Mouse (Mus musculus) liver, adult 10 weeks (tissue): ENCODE results near the gene Sars2. TPM values are rescaled to one million over a fixed set of nuclear protein-coding genes. Genes with fewer than 3 reads are reported as not detected.

ENCODE experiments used
- polyA plus RNA-seq: library from polyadenylated mRNA; stranded (reverse); fragments of 350-450 nt; fragmentation: Illumina TruSeq; extraction: RNeasy Lipid Tissue Mini Kit (QIAGEN cat#74804); gene quantifications from one replicate; pipeline ENCODE4 v1.2.3, GENCODE M21; 2014; ENCODE audit warnings: low read depth, low replicate concordance

Gene Sars2
- polyA plus RNA-seq = 0.34 TPM

DNA sequence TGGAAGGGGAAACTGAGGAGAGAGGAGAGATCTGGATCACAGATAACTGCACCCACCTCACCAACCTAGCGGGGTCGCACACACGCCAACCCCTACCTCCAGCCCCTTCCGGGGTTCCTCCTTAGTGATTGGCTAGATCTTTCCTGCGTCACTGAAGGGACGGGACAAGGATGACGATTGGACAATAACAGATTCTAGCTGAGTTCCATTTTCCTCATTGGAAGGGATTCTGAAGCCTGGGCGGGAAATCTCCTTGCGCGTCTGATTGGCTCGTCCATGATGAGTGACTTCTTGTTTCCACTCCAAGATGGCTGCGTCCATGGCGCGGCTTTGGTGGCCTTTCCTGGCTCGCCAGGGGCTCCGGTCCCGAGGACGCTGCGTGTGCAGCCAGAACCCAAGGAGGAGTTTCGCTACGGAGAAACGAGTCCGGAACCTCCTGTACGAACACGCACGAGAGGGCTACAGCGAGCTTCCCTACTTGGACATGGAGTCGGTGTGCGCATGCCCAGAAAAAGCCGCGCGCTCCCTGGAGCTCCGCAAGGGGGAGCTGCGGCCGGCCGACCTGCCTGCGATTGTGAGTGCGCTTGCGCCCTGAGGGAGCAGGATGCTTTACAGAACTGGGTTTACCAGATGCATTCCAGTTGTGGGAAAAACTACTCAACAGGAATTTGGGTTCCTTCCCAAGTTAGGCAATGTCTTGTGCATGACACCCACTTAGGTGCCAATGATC is at the start of gene Sars2, which contains the start of gene Mrps12:
TSS of gene Sars2 (plus strand) at position 284 of the 730 bp plus-strand sequence.
TSS of gene Mrps12 (minus strand) at position 112 of the 730 bp plus-strand sequence.

GRCm38 (mm10) chr7:28692545-28693320 is 49.1 kb upstream of the Sars2 start, which contains the start of gene Fbxo27:
Fbxo27 (plus strand) TSS chr7:28692849.

DNA sequence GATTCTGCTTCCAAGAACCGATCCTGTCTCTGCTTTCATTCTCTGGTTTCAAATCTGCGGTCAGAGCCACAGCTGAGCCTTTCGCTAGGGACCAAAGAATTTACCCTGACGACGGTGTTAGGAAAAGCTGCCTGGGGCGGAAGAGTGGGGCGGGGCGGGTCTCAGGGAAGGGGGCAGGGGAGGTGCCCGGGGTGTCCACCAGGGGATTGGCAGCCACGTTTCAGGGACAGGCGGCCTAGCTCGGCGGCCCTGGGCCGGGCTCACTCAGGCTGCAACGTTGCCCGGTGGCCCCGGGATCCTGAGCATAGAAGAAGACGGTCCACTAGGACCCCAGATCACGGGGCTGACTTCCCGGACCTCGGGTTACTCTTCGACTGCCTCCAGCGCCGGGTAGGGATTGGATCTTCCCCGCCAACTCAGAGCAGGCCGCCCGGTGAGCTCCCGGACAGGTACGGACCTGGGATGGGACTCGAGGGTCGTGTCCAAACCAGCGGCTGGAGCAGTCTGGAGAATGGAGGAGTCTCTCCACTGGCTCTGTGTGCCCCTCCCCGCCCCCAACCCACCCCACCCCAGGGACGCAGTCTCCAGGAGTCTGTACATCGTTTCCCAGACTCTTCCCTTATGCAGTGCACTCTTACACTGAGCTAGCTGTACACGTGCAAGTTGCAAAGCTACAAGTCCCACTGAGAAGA is 25.1 kb upstream of the Sars2 start, which contains the start of gene Fbxo17:
TSS of gene Fbxo17 (plus strand) at position 215 of the 692 bp plus-strand sequence.

DNA sequence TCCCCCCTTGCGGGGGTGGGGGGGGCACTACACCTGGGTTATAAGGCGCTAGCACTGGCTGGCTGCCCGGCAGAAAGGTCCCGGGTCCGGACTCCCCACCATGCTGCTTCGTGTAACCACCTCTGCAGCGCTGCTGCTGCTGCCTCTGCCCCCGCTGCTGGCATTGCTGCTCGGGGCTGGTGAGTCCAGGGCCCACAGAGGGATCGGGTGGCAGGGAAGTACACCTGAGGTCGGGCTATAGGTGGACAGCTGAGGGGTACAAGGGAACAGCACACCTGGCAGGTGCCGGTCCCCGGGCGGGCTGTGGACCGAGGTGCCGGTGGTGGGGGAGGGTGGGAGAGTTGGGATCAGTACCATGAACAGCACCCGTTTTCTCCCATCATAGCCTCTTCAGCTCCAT is 14.3 kb downstream of the Sars2 start, which contains the start of gene Ccer2:
TSS of gene Ccer2 (plus strand) at position 96 of the 400 bp plus-strand sequence.

DNA sequence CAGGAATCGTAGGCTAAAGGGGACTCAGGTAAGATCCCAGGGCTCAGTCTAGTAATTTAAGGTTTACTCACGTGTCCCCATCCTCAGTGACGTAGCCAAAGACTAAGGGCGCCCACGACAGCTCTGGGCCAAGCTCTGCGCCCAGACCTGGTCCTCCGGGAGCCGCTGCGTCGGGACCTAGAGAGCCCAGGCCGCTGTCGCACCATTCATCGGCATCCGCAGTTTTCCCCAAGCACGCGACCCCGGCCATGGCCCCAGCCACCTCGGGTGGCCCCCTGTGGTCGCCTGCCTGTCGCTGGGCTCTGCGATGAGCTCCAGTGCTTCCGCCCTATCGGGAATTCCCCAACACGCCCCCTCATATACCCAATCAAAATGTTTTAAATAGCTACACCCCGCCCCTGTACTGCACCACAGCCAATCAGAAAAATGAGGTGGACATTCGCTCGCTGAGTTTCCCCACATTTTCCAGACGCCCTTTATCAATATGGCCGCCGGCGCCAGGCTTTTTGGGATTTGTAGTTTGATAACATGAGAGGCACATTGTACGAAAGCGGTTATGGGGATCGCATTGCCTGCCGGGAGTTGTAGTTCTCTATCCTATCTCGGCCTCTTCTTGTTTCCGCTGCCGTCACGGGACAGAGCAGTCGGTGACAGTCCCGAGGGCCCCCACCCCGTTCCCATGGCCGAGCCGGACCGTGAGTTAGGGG is 24.5 kb downstream of the Sars2 start, which contains the start of gene Sirt2:
TSS of gene Sirt2 (plus strand) at position 563 of the 707 bp plus-strand sequence.

GRCm38 (mm10) chr7:28767462-28767965 is 25.7 kb downstream of the Sars2 start, which contains the start of gene Nfkbib:
Nfkbib (minus strand) TSS chr7:28767512.

DNA sequence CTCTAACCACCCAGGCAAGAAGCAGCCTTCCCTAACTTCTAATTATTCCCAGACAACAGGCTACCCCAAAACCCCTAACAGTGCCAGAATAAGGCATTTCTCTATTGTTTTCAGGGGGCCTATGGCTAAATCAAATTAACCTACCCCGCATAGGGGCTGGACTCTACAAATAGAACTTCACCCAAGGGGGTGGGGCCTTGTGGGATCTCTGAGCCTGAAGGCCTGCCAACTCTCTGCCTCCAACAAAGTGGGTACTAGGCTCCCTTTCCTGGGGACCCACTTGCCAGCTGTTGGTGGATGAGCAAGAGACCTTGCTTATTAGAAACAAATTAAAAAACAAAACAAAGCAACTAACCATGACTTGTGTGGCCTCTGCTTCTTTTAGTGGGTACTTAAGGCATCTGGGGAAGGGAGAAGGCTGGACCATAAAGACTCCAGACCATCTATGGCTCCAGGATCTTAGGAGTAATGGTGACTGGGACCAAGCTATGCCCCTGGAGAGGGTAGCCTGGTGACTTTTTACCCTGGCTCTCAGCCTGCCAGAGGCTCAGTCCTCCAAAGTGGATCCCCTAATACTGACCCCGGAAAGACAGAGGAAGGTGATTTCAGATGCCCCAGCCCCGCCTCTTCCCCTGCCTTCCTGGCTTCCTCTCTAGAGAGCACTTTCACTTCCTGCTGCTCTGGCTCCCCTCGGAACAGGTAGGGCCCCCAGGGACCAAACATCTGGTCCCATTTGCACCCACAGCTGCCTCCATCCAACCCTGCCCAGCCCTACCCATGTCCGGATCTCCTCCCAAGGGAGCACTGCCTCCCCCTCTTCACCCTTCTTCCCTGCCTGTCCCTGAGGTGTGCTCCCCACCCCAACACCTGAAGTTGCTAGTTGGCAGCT is 46.8 kb downstream of the Sars2 start, which contains the start of gene Rinl:
TSS of gene Rinl (plus strand) at position 663 of the 889 bp plus-strand sequence.

Other genes starting within 250 kb of the Sars2 start
- gene Ifnl2, start 231.5 kb upstream of the Sars2 start, polyA plus RNA-seq = not detected
- not detected for gene Ifnl3, start 219.2 kb upstream of the Sars2 start, polyA plus RNA-seq
- gene Sycn, start 201.1 kb upstream of the Sars2 start, polyA plus RNA-seq = not detected
- gene Nccrp1, start 194.7 kb upstream of the Sars2 start, polyA plus RNA-seq = not detected
- 3.5 TPM for gene Samd4b, start 143.8 kb upstream of the Sars2 start, polyA plus RNA-seq
- gene Pak4, start 143.8 kb upstream of the Sars2 start, polyA plus RNA-seq = 0.82 TPM
- gene Acp7, start 110.7 kb upstream of the Sars2 start, polyA plus RNA-seq = not detected
- not detected for gene Fbxo27, start 49.1 kb upstream of the Sars2 start, polyA plus RNA-seq
- 0.32 TPM for gene Fbxo17, start 25.2 kb upstream of the Sars2 start, polyA plus RNA-seq
- gene Mrps12, start 172 bp upstream of the Sars2 start, polyA plus RNA-seq = 34.0 TPM
- gene Ccer2, start 14.2 kb downstream of the Sars2 start, polyA plus RNA-seq = not detected
- gene Sirt2, start 24.7 kb downstream of the Sars2 start, polyA plus RNA-seq = 16.0 TPM
- gene Nfkbib, start 25.5 kb downstream of the Sars2 start, polyA plus RNA-seq = 1.1 TPM
- gene Rinl, start 47.0 kb downstream of the Sars2 start, polyA plus RNA-seq = 0.48 TPM
- 104 TPM for gene Hnrnpl, start 66.5 kb downstream of the Sars2 start, polyA plus RNA-seq
- gene Ech1, start 83.2 kb downstream of the Sars2 start, polyA plus RNA-seq = 59.4 TPM
- 6.6 TPM for gene Lgals4, start 91.9 kb downstream of the Sars2 start, polyA plus RNA-seq
- gene Lgals7, start 121.9 kb downstream of the Sars2 start, polyA plus RNA-seq = not detected
- gene Capn12, start 139.4 kb downstream of the Sars2 start, polyA plus RNA-seq = not detected
- 18.6 TPM for gene Actn4, start 220.3 kb downstream of the Sars2 start, polyA plus RNA-seq
- gene Eif3k, start 239.9 kb downstream of the Sars2 start, polyA plus RNA-seq = 9.8 TPM
- gene Map4k1, start 240.1 kb downstream of the Sars2 start, polyA plus RNA-seq = not detected